Mouse (Mus musculus) heart, adult 2 months (tissue): ENCODE results near the gene Foxn3. TPM values are rescaled to one million over a fixed set of nuclear protein-coding genes. Genes with fewer than 3 reads are reported as not detected.

Experiments
- DNase-seq, 2 experiments: peaks; one replicate each; pipeline ENCODE4 v3.0.0; 2021
- H3K27ac ChIP-seq: fragments of 200-600 bp; 2 replicates; pipeline ENCODE4 v1.8.1; 2022
- H3K27me3 ChIP-seq: fragments of 200-500 bp; 2 replicates; pipeline ENCODE4 v1.6.1; 2012; ENCODE audit warnings: mild to moderate bottlenecking, low read length, inconsistent platforms, mixed read lengths; ENCODE audit not compliant: control insufficient read depth, insufficient read depth
- H3K36me3 ChIP-seq: fragments of 200-500 bp; 2 replicates; pipeline ENCODE4 v1.6.1; 2012; ENCODE audit warnings: low read length, inconsistent platforms; ENCODE audit not compliant: control insufficient read depth, insufficient read depth
- H3K4me1 ChIP-seq: fragments of 200-500 bp; 2 replicates; pipeline ENCODE4 v1.6.1; 2011; ENCODE audit warnings: low read length; ENCODE audit not compliant: control insufficient read depth, insufficient read depth
- H3K4me3 ChIP-seq: fragments of 200-600 bp; 2 replicates; pipeline ENCODE4 v1.8.1; 2022
- H3K79me2 ChIP-seq: fragments of 200-500 bp; replicated peaks from 2 replicates; pipeline ENCODE4 v1.6.1; 2012; ENCODE audit warnings: mild to moderate bottlenecking, inconsistent platforms, low read length, moderate library complexity, mixed read lengths; ENCODE audit not compliant: control insufficient read depth, insufficient read depth
- H3K9ac ChIP-seq: fragments of 200-500 bp; 2 replicates; pipeline ENCODE4 v1.6.1; 2012; ENCODE audit warnings: low read depth, mild to moderate bottlenecking, control low read depth, inconsistent platforms, low read length, mixed read lengths
- CTCF ChIP-seq: fragments of 200-600 bp; IDR thresholded peaks from 2 replicates; pipeline ENCODE4 v1.8.1; 2022; ENCODE audit warnings: antibody characterized with exemption, mild to moderate bottlenecking, moderate library complexity
- EP300 ChIP-seq: fragments of 200-500 bp; IDR thresholded peaks from 2 replicates; pipeline ENCODE4 v1.6.1; 2011; ENCODE audit warnings: low read depth, low read length, control low read depth; ENCODE audit not compliant: insufficient read depth
- POLR2A ChIP-seq: fragments of 200-500 bp; IDR thresholded peaks from 2 replicates; pipeline ENCODE4 v1.6.1; 2011; ENCODE audit warnings: mild to moderate bottlenecking, low read depth, low read length, control low read depth; ENCODE audit not compliant: insufficient read depth
- WGBS: fragments of 180-500 bp; shearing (Covaris S2); methylation state at CpG from one replicate; pipeline ENCODE4 v1.1.7; 2018; 5-methylcytosine and 5-hydroxymethylcytosine counted together
- intact Hi-C: fragments of 180-260 bp; cut with DNase I; formaldehyde crosslinking; loops from one replicate; pipeline ENCODE4 v1.15.1; 2025
- polyA plus RNA-seq: library from polyadenylated mRNA; depleted of rRNA; stranded (reverse); fragments of >200 nt; gene quantifications from 2 replicates; pipeline ENCODE4 v1.2.3, GENCODE M21; 2012
- total RNA-seq, 2 experiments: library from RNA; stranded (reverse); gene quantifications; 2 replicates each; pipeline ENCODE4 v1.2.3; 2021

The Foxn3 gene
- total and polyA plus RNA-seq, 3 experiments: 28.1 to 117 (median 106) TPM

DNA sequence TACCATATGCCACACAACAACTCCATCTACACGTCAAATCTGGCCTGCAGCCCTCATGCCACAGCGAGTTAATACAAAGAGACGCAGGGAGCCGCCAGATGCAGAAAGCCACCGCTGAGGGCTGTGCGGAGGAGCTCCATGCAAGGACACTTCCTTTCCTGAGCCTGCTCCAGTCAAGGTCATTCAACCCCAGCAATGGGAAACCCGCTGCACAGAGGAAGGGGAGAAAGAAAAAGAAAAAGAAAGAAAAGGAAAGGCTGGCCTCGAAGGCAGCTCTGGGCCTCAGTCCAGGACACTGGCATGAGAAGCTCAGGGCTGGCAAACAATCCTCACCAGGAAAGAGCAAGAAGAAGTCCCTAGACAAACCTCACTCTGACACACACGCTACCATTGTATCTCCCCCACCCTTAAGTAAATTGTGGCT lies 44.2 kb downstream of the Foxn3 start:
- TF ChIP-seq POLR2A (no peak), CTCF (no peak), EP300 (no peak)
- Histone ChIP-seq H3K9ac (no peak overlapping the region), H3K27ac (no peak overlapping the region), H3K27me3 (no peaks in the 10 kb centered on the region), H3K36me3 (no peaks in the 10 kb centered on the region), H3K4me3 (no peak overlapping the region), H3K79me2 (peaks cover 2% of the 10 kb centered on the region; the same call in 1 of the 2 replicates), H3K4me1 (no peaks in the 10 kb centered on the region; the same call in 1 of the 2 replicates)
- intact Hi-C loops: no loop called here
- WGBS: 37% methylated on average over 9 of the region's 9 CpGs
- peak in 1 of 2 experiments; percentile 30 for DNase-seq

DNA sequence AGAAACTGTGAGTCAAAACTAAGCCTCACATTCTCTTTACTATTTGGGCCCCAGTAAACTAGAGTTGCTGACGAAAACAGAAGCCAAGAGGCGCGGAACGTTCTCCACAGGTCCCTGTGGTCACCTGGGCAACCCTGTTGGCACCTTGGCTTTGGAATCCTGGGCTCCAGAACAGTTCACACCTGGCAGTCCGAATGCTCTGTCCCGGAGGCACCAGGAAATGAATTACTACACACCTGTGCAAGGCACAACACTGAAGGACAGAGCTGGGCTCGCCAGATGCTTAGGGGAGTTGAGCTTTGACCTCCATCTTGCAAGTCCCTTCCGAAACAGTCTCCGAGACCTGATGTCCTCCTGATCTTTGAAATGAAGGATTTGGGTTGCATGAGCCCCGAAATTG lies 44.7 kb downstream of the Foxn3 start:
- no peak overlapping the region for H3K4me3 ChIP-seq
- TF ChIP-seq EP300 (no peak), CTCF (no peak), POLR2A (no peak)
- WGBS: 95% methylated on average over 10 of the region's 10 CpGs
- H3K79me2 ChIP-seq: peaks cover 2% of the 10 kb centered on the region; the same call in 1 of the 2 replicates
- intact Hi-C loops: no loop called here
- H3K36me3 ChIP-seq: no peaks in the 10 kb centered on the region
- DNase-seq: no peak
- no peaks in the 10 kb centered on the region for H3K27me3 ChIP-seq
- no peaks in the 10 kb centered on the region; the same call in none of the 2 replicates for H3K4me1 ChIP-seq
- H3K9ac ChIP-seq: no peak overlapping the region
- H3K27ac ChIP-seq: no peak overlapping the region

DNA sequence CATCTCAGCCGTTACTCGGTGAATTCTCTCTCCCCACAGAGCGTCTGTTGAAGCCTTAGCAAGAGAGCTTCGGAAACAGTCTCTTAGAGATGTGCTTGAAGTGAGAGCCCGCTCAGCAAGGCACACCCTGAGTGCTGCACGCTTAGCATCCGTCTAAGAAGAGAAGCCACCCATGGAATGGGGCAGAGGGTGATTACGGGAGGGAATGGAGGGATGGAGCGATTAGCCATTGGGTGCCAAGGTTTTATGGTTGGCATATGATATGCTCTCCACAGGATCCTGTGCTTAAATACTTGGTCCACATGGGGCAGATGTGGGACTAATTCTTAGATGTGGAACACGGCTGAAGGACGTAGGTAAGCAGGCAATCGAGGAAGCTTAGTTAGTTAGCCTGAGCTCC lies 45.3 kb downstream of the Foxn3 start:
- H3K4me3 ChIP-seq: no peak overlapping the region
- H3K36me3 ChIP-seq: no peaks in the 10 kb centered on the region
- no peak overlapping the region for H3K27ac ChIP-seq
- H3K27me3 ChIP-seq: no peaks in the 10 kb centered on the region
- no peak for DNase-seq
- TF ChIP-seq CTCF (no peak), POLR2A (no peak), EP300 (no peak)
- H3K9ac ChIP-seq: no peak overlapping the region
- peaks cover under 1% of the 10 kb centered on the region for H3K4me1 ChIP-seq
- 96% methylated on average over 12 of the region's 12 CpGs for WGBS
- peaks cover 2% of the 10 kb centered on the region for H3K79me2 ChIP-seq
- intact Hi-C loops: no loop called here

DNA sequence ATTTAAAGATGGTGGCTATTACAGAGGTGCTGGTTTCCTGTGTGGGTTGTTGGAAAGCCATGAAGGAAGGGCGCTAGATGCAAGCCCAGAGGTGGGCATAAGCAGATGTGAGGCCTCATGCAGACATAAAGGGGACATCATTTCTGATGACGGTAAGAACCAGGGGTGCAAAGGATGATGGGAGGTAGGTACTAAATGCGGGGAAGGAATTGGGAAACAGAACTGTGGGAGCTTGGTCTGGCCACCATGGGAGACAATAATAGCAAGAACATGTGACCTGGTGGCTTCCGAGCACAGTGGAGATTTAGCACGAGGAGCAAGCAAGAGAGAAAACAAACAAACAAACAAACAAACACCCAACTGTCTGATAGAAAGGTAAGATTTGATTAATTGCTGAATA lies 46.1 kb downstream of the Foxn3 start:
- WGBS: 92% methylated on average over 5 of the region's 5 CpGs
- peaks cover 5% of the 10 kb centered on the region for H3K4me1 ChIP-seq
- no peak overlapping the region for H3K27ac ChIP-seq
- intact Hi-C loops: no loop called here
- peaks cover 5% of the 10 kb centered on the region for H3K79me2 ChIP-seq
- no peaks in the 10 kb centered on the region for H3K36me3 ChIP-seq
- H3K4me3 ChIP-seq: no peak overlapping the region
- no peak for TF ChIP-seq CTCF
- no peak for TF ChIP-seq POLR2A
- TF ChIP-seq EP300: no peak
- DNase-seq: no peak
- no peak overlapping the region for H3K9ac ChIP-seq
- H3K27me3 ChIP-seq: no peaks in the 10 kb centered on the region

DNA sequence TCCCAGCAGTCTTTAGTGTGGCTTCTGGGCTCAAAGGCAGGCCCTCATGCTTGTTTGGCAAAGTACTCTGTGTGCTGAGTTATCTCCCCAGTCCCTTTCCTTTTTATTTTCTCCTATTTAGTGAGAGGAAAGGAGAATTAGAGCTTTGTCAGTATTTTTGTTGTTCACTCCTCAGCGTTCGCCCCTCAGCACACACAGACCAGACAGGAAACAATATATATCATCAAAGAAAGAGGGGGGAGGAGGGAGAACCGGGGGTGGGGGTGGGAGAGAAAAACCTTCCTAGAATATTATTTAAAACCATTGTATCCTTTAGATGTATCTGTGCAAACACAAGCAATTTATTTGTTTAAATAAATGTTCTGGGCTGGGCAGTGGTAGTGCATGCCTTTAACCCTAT lies 47.9 kb downstream of the Foxn3 start:
- no peaks in the 10 kb centered on the region for H3K36me3 ChIP-seq
- no peak overlapping the region for H3K4me3 ChIP-seq
- intact Hi-C loops: no loop called here
- H3K4me1 ChIP-seq: peaks cover 5% of the 10 kb centered on the region
- no peak for DNase-seq
- TF ChIP-seq CTCF (no peak), POLR2A (no peak), EP300 (no peak)
- peaks cover 5% of the 10 kb centered on the region for H3K79me2 ChIP-seq
- no peak overlapping the region for H3K9ac ChIP-seq
- WGBS: 37% methylated on average over 3 of the region's 3 CpGs
- H3K27me3 ChIP-seq: no peaks in the 10 kb centered on the region
- no peak overlapping the region for H3K27ac ChIP-seq

DNA sequence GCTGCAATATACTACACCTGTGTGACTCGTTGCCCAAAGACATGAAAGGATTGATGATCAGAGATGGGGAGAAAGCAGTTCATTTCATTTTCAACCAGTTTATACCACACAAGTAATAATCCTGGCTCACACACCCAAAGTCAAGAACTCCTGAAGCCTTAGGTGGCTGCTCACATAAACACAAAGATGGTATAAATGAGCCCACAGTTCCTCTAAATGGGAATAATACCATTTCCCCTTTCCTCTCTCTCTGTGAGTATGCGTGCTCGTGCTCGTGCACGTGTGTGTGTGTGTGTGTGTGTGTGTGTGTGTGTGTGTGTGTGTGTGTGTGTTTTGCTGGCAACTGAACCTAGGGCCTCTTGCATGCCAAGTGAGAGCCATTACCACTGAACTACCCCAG lies 51.7 kb downstream of the Foxn3 start:
- H3K4me3 ChIP-seq: no peak overlapping the region
- TF ChIP-seq CTCF (no peak), EP300 (no peak), POLR2A (no peak)
- intact Hi-C loops: no loop called here
- DNase-seq: no peak
- WGBS: 79% methylated on average over 5 of the region's 5 CpGs
- no peak overlapping the region for H3K9ac ChIP-seq
- H3K27ac ChIP-seq: no peak overlapping the region
- H3K4me1 ChIP-seq: peaks cover 5% of the 10 kb centered on the region; the same call in 1 of the 2 replicates
- peaks cover 3% of the 10 kb centered on the region for H3K79me2 ChIP-seq
- H3K36me3 ChIP-seq: no peaks in the 10 kb centered on the region
- no peaks in the 10 kb centered on the region for H3K27me3 ChIP-seq
